Mouse (Mus musculus) intestine, embryonic 14.5 days (tissue): ENCODE measurements around the gene Lrfn1. TPM values are rescaled to one million over a fixed set of nuclear protein-coding genes. Genes with fewer than 3 reads are reported as not detected.

Experiments
- ATAC-seq: fragments of 200-750 bp; cut with Nextera tagmentation; replicated peaks from 2 replicates; pipeline ENCODE4 v1.8.0; 2017; ENCODE audit warnings: low read depth, moderate number of reproducible peaks, moderate TSS enrichment, moderate library complexity; ENCODE audit not compliant: low FRiP score, low TSS enrichment
- DNase-seq: peaks from one replicate; pipeline ENCODE4 v3.0.0-alpha.2; 2018; ENCODE audit warnings: low spot score
- H3K27ac ChIP-seq: fragments of 300-500 bp; sonication (generic); 2 replicates; pipeline ENCODE4 v1.5.1; 2014; ENCODE audit warnings: low read depth, mild to moderate bottlenecking, control low read depth
- H3K27me3 ChIP-seq: fragments of 300-500 bp; sonication (generic); replicated peaks from 2 replicates; pipeline ENCODE4 v1.6.1; 2014; ENCODE audit warnings: low read length, control low read depth; ENCODE audit not compliant: control insufficient read depth, insufficient read depth
- H3K36me3 ChIP-seq: fragments of 300-500 bp; sonication (generic); 2 replicates; pipeline ENCODE4 v1.6.1; 2014; ENCODE audit warnings: low read length, control low read depth; ENCODE audit not compliant: control insufficient read depth, insufficient read depth
- H3K4me1 ChIP-seq: fragments of 300-500 bp; sonication (generic); replicated peaks from 2 replicates; pipeline ENCODE4 v1.6.1; 2014; ENCODE audit warnings: low read length, control low read depth, mixed read lengths; ENCODE audit not compliant: control insufficient read depth, insufficient read depth
- H3K4me2 ChIP-seq: fragments of 300-500 bp; sonication (generic); 2 replicates; pipeline ENCODE4 v1.6.1; 2014; ENCODE audit warnings: low read length
- H3K4me3 ChIP-seq: fragments of 300-500 bp; sonication (generic); 2 replicates; pipeline ENCODE4 v1.5.1; 2014; ENCODE audit warnings: low read depth, low read length, control low read depth, mixed read lengths
- H3K9ac ChIP-seq: fragments of 300-500 bp; sonication (generic); 2 replicates; pipeline ENCODE4 v1.6.1; 2014; ENCODE audit warnings: mild to moderate bottlenecking, low read length
- H3K9me3 ChIP-seq: fragments of 300-500 bp; sonication (generic); 2 replicates; pipeline ENCODE4 v1.6.1; 2016; ENCODE audit warnings: low read length, control low read depth; ENCODE audit not compliant: control insufficient read depth
- WGBS: fragments of 180-500 bp; shearing (Covaris S2); extraction: QIAGEN DNeasy Blood & Tissue Kit; methylation state at CpG from one replicate; pipeline ENCODE4 v1.1.7; 2014; 5-methylcytosine and 5-hydroxymethylcytosine counted together
- polyA plus RNA-seq: library from polyadenylated mRNA; unstranded; fragments of >200 nt; fragmentation: Nextera tagmentation; extraction: Ambion mirVana; gene quantifications from 2 replicates; pipeline ENCODE4 v1.2.1, GENCODE M21; 2014

The Lrfn1 gene
- polyA plus RNA-seq, 1 experiment from 2014 or later: 4.1 TPM

GRCm38 (mm10) chr7:28511441-28511840 lies 59.7 kb downstream of the Lrfn1 start:
- H3K4me1 ChIP-seq: no peaks in the 10 kb centered on the region
- no peak overlapping the region for H3K9ac ChIP-seq
- no peak overlapping the region for H3K4me3 ChIP-seq
- DNase-seq: no peak
- no peak overlapping the region for H3K4me2 ChIP-seq
- H3K36me3 ChIP-seq: no peaks in the 10 kb centered on the region
- ATAC-seq: no peak
- no peaks in the 10 kb centered on the region for H3K9me3 ChIP-seq
- no peak overlapping the region for H3K27ac ChIP-seq
- H3K27me3 ChIP-seq: no peaks in the 10 kb centered on the region
- WGBS: 60% methylated on average over 8 of the region's 8 CpGs

Other genes starting within 250 kb of the Lrfn1 start
- 3.2 and 3.3 TPM in 2 replicates for gene Eid2, start 184.1 kb upstream of the Lrfn1 start, polyA plus RNA-seq
- gene Eid2b, start 174.2 kb upstream of the Lrfn1 start, polyA plus RNA-seq: 9.4 and 9.5 TPM in 2 replicates
- gene Selenov, start 160.8 kb upstream of the Lrfn1 start, polyA plus RNA-seq: 0.28 TPM in 1 of 2 replicates, not detected in the other
- 6.4 and 6.8 TPM in 2 replicates for gene Dll3, start 149.7 kb upstream of the Lrfn1 start, polyA plus RNA-seq
- gene Timm50, start 139.9 kb upstream of the Lrfn1 start, polyA plus RNA-seq: 183 and 198 TPM in 2 replicates
- 74.5 and 78.9 TPM in 2 replicates for gene Supt5, start 113.2 kb upstream of the Lrfn1 start, polyA plus RNA-seq
- 1,380 and 1,495 TPM in 2 replicates for gene Rps16, start 101.3 kb upstream of the Lrfn1 start, polyA plus RNA-seq
- 54.3 and 68.4 TPM in 2 replicates for gene Plekhg2, start 79.4 kb upstream of the Lrfn1 start, polyA plus RNA-seq
- 19.0 and 21.9 TPM in 2 replicates for gene Zfp36, start 71.7 kb upstream of the Lrfn1 start, polyA plus RNA-seq
- gene Med29, start 59.3 kb upstream of the Lrfn1 start, polyA plus RNA-seq: 53.3 and 60.2 TPM in 2 replicates
- 64.4 and 71.6 TPM in 2 replicates for gene Paf1, start 59.0 kb upstream of the Lrfn1 start, polyA plus RNA-seq
- 12.5 and 16.9 TPM in 2 replicates for gene Gmfg, start 14.5 kb upstream of the Lrfn1 start, polyA plus RNA-seq
- not detected in 2 replicates for gene Ifnl2, start 58.5 kb downstream of the Lrfn1 start, polyA plus RNA-seq
- not detected in 2 replicates for gene Ifnl3, start 70.9 kb downstream of the Lrfn1 start, polyA plus RNA-seq
- gene Sycn, start 88.9 kb downstream of the Lrfn1 start, polyA plus RNA-seq: 15.7 and 17.9 TPM in 2 replicates
- gene Nccrp1, start 95.3 kb downstream of the Lrfn1 start, polyA plus RNA-seq: not detected in 2 replicates
- 26.7 and 27.7 TPM in 2 replicates for gene Samd4b, start 146.2 kb downstream of the Lrfn1 start, polyA plus RNA-seq
- 50.2 and 50.8 TPM in 2 replicates for gene Pak4, start 146.2 kb downstream of the Lrfn1 start, polyA plus RNA-seq
- not detected in 2 replicates for gene Acp7, start 179.4 kb downstream of the Lrfn1 start, polyA plus RNA-seq
- gene Fbxo27, start 240.9 kb downstream of the Lrfn1 start, polyA plus RNA-seq: 2.8 and 3.8 TPM in 2 replicates